Mouse (Mus musculus) myocyte (in vitro differentiated cells): Measurements from ENCODE around the gene Rhod. TPM values are rescaled to one million over a fixed set of nuclear protein-coding genes. Genes with fewer than 3 reads are reported as not detected.

Experiments
- H3K27me3 ChIP-seq: one replicate; pipeline ENCODE4 v1.6.1; 2011; ENCODE audit not compliant: control insufficient read depth, insufficient read depth, insufficient read length
- H3K36me3 ChIP-seq: one replicate; pipeline ENCODE4 v1.6.1; 2011; ENCODE audit not compliant: control insufficient read depth, insufficient read depth
- H3K4me2 ChIP-seq: one replicate; pipeline ENCODE4 v1.6.1; 2011; ENCODE audit warnings: low read depth, control low read depth
- H3K4me3 ChIP-seq: one replicate; pipeline ENCODE4 v1.5.1; 2011; ENCODE audit warnings: mild to moderate bottlenecking, control low read depth, moderate library complexity
- H3K79me2 ChIP-seq: one replicate; pipeline ENCODE4 v1.6.1; 2011; ENCODE audit not compliant: control insufficient read depth, insufficient read depth
- H3ac ChIP-seq: one replicate; pipeline ENCODE4 v1.6.1; 2011; ENCODE audit not compliant: control insufficient read depth, insufficient read length
- CEBPB ChIP-seq: IDR thresholded peaks from 2 replicates; pipeline ENCODE4 v1.6.1; 2011; ENCODE audit warnings: mild to moderate bottlenecking, moderate library complexity; ENCODE audit not compliant: poor library complexity, insufficient read depth, severe bottlenecking
- E2F4 ChIP-seq: IDR thresholded peaks from one replicate; pipeline ENCODE4 v1.6.1; 2011; ENCODE audit warnings: mild to moderate bottlenecking, control low read depth, moderate library complexity; ENCODE audit not compliant: insufficient read depth
- MAX ChIP-seq: IDR thresholded peaks from one replicate; pipeline ENCODE4 v1.6.1; 2011; ENCODE audit warnings: low read depth, mild to moderate bottlenecking, control low read depth
- MYOD1 ChIP-seq, 3 experiments: IDR thresholded peaks; one replicate each; pipeline ENCODE4 v1.6.1; 2011; ENCODE audit warnings: control low read depth in 2 of 3, low read depth in 2 of 3, mild to moderate bottlenecking in 2 of 3, moderate library complexity in 1 of 3; ENCODE audit not compliant: insufficient read length in 2 of 3, control insufficient read depth in 1 of 3
- MYOG ChIP-seq, 3 experiments: IDR thresholded peaks; one replicate each; pipeline ENCODE4 v1.6.1; 2011; ENCODE audit warnings: control low read depth in 2 of 3, low read depth in 2 of 3, mild to moderate bottlenecking in 2 of 3; ENCODE audit not compliant: insufficient read length in 2 of 3, control insufficient read depth in 1 of 3, insufficient read depth in 1 of 3
- POLR2A ChIP-seq: IDR thresholded peaks from one replicate; pipeline ENCODE4 v1.6.1; 2011; ENCODE audit warnings: low read depth, mild to moderate bottlenecking, control low read depth, moderate library complexity; ENCODE audit not compliant: insufficient read length
- POLR2AphosphoS2 ChIP-seq: IDR thresholded peaks from one replicate; pipeline ENCODE4 v1.6.1; 2011; ENCODE audit warnings: low read depth, control low read depth; ENCODE audit not compliant: insufficient read length
- REST ChIP-seq: IDR thresholded peaks from one replicate; pipeline ENCODE4 v1.6.1; 2011; ENCODE audit warnings: mild to moderate bottlenecking, control low read depth, moderate library complexity; ENCODE audit not compliant: insufficient read depth, insufficient read length
- SRF ChIP-seq: IDR thresholded peaks from one replicate; pipeline ENCODE4 v1.6.1; 2011; ENCODE audit warnings: low read depth; ENCODE audit not compliant: control insufficient read depth, insufficient read length
- TCF12 ChIP-seq: IDR thresholded peaks from one replicate; pipeline ENCODE4 v1.6.1; 2011; ENCODE audit warnings: mild to moderate bottlenecking, control low read depth; ENCODE audit not compliant: poor library complexity, insufficient read depth, severe bottlenecking
- TCF3 ChIP-seq: IDR thresholded peaks from one replicate; pipeline ENCODE4 v1.6.1; 2011; ENCODE audit warnings: low read depth, control low read depth; ENCODE audit not compliant: insufficient read length
- USF1 ChIP-seq: IDR thresholded peaks from one replicate; pipeline ENCODE4 v1.6.1; 2011; ENCODE audit warnings: low read depth, mild to moderate bottlenecking, control low read depth, moderate library complexity
- polyA plus RNA-seq: library from polyadenylated mRNA; unstranded; fragments of >200 nt; fragmentation: generic; extraction: Trizol; gene quantifications from one replicate; pipeline ENCODE4 v1.2.1, GENCODE M21; 2012; ENCODE audit warnings: missing spikeins

Rhod gene
- polyA plus RNA-seq, result 51.1 TPM

DNA sequence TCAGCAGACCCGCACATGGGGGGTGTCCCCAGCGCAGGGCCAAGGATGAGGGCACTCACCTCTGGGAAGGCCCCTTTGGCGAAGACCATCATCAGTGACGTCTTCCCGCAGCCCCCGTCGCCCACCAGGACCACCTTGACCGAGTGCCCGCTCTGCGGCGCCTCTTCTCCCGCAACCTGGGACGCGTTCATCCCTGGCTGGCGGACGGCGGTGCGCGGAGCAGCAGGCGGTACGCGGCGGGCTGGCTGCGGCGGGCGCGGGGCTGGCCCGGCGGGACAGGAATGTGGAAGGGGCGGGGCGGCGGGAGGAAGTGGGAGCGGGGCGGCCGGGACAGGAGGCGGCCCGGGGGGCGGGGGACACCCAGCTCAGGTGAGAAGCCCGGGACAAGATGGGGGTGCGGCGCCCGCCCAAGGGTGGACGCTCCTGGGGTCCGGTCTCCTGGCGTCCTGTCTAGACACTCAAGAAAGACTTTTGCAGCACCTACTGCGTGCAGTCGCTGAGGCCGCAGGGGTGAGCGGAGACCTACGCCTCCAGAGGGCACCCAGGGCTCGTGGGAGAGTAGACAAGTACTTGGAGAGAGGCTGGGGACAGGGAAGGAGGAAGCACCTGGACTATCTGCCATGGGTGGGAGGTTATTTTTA lies at the start of gene Rhod:
TSS of gene Rhod (minus strand) at position 272 of the 641 bp plus-strand sequence.
- Histone ChIP-seq H3ac (peak within 1 kb of the TSS; percentile 16), H3K4me2 (peak within 1 kb of the TSS; percentile 93), H3K4me3 (peak within 1 kb of the TSS; percentile 77), H3K27me3 (no peaks in the 10 kb centered on the region), H3K79me2 (peaks cover 16% of the 10 kb centered on the region), H3K36me3 (no peaks in the 10 kb centered on the region)
- TF ChIP-seq MYOG (IDR thresholded peaks at IDR 0.05; ENCODE audit: control insufficient read depth in 1 of 3, insufficient read depth in 1 of 3, insufficient read length in 2 of 3, low read depth in 2 of 3), result peak in 1 of 3 experiments; percentile 38
- TF ChIP-seq E2F4, result no peak
- TF ChIP-seq MYOD1 (IDR thresholded peaks at IDR 0.05; ENCODE audit: control insufficient read depth in 1 of 3, insufficient read length in 2 of 3, low read depth in 2 of 3), result peak in 1 of 3 experiments; percentile 36
- TF ChIP-seq POLR2A, result peak; percentile 79
- no peak for TF ChIP-seq SRF

GRCm38 (mm10) chr19:4487877-4488276 lies 48.6 kb upstream of the Rhod start:
- H3K27me3 ChIP-seq, result no peaks in the 10 kb centered on the region
- no peaks in the 10 kb centered on the region for H3K36me3 ChIP-seq
- no peaks in the 10 kb centered on the region for H3K79me2 ChIP-seq
- H3ac ChIP-seq, result no peak overlapping the region
- TF ChIP-seq TCF12 (peak; percentile 31), CEBPB (no peak), MYOG (IDR thresholded peaks at IDR 0.05; ENCODE audit: control insufficient read depth in 1 of 3, insufficient read depth in 1 of 3, insufficient read length in 2 of 3, low read depth in 2 of 3) (peak in 2 of 3 experiments; percentile 69 to 83), MYOD1 (IDR thresholded peaks at IDR 0.05; ENCODE audit: control insufficient read depth in 1 of 3, insufficient read length in 2 of 3, low read depth in 2 of 3) (peak; percentile 5 to 84 (median 65))
- H3K4me3 ChIP-seq, result no peak overlapping the region
- peak overlapping the region; percentile 18 for H3K4me2 ChIP-seq

DNA sequence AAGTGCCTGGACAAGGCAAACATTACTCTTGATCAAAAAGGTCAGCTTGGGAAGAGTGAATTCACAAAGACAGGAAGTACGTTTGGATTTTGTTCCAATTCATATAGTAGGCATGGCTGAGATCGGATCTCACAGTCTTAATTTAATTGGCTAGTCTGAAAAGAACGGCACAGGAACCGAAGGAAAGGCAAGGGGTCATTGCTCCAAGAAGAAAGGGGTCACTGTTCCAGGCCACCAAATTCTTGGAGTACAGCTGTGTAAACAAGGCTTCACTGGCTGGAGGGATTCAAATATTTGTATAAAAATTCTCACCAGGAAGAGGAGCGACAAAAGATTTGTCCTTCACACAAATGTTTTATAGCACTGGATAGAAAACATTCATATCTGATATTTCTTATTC lies 45.8 kb upstream of the Rhod start:
- H3K36me3 ChIP-seq, result no peaks in the 10 kb centered on the region
- TF ChIP-seq MAX (no peak), SRF (no peak), MYOD1 (IDR thresholded peaks at IDR 0.05; ENCODE audit: control insufficient read depth in 1 of 3, insufficient read length in 2 of 3, low read depth in 2 of 3) (peak in 1 of 3 experiments; percentile 23), USF1 (no peak), TCF12 (peak; percentile 8)
- H3K4me3 ChIP-seq, result no peak overlapping the region
- no peaks in the 10 kb centered on the region for H3K27me3 ChIP-seq
- H3ac ChIP-seq, result no peak overlapping the region
- H3K4me2 ChIP-seq, result no peak overlapping the region
- no peaks in the 10 kb centered on the region for H3K79me2 ChIP-seq

DNA sequence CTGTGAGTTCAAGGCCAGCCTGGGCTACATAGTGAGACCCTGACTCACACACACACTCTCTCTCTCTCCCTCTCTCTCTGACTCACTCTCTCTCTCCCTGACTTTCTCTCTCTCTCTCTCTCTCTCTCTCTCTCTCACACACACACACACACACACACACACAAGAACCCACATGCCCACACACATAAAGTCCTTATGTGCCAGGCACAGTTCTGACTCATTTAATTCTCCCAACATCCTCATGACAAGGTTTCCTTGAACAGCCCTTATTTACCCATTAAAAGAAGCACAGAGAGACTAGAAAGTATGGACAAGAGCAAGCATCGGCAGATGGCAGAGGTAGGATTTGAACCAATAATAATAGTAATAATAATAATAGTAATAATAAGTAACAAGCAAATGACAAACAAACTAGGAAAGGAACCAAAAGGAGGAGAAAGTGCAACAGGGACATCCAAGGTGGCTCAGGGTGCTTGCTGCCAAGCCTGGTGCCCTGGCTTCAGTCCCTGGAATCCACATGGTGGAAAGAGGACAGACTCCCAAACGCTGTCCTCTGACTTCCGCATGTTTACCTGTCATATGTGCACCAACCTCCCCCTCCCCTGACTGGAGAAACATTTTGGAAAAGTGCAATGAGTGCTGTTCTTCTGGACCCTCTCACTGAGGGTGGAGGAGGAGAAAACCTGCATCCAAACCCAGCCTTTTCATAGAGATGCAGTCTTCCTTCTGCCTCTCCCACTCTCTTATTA lies 43.1 kb upstream of the Rhod start:
- no peak overlapping the region for H3K4me2 ChIP-seq
- H3ac ChIP-seq, result no peak overlapping the region
- no peaks in the 10 kb centered on the region for H3K79me2 ChIP-seq
- H3K27me3 ChIP-seq, result no peaks in the 10 kb centered on the region
- no peak for TF ChIP-seq TCF12
- TF ChIP-seq REST, result no peak
- no peak for TF ChIP-seq TCF3
- no peak overlapping the region for H3K4me3 ChIP-seq
- no peaks in the 10 kb centered on the region for H3K36me3 ChIP-seq

DNA sequence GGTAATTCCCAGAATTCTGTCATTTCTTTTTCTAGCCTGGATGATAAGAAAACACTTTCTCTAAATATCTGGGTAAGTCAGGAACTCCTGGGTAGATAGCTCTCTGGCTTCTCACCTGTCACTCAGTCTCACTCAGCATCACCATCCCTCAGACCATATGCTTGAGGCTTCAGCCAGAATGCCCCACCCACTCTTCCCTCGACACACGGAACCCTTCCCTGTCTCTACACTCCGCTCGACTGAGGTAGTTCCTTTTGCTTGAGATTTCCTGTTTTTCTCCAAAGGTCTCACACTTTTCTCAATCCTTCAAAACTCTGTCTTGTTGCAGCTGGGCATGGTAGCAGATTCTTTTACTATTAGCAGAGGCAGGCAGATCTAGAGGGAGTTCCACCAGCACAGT lies 42.1 kb upstream of the Rhod start:
- no peaks in the 10 kb centered on the region for H3K36me3 ChIP-seq
- no peaks in the 10 kb centered on the region for H3K79me2 ChIP-seq
- no peak overlapping the region for H3K4me2 ChIP-seq
- peak in 2 of 3 experiments; percentile 2 to 81 for TF ChIP-seq MYOD1 (IDR thresholded peaks at IDR 0.05; ENCODE audit: control insufficient read depth in 1 of 3, insufficient read length in 2 of 3, low read depth in 2 of 3)
- TF ChIP-seq POLR2AphosphoS2, result no peak
- H3ac ChIP-seq, result no peak overlapping the region
- no peaks in the 10 kb centered on the region for H3K27me3 ChIP-seq
- no peak overlapping the region for H3K4me3 ChIP-seq

DNA sequence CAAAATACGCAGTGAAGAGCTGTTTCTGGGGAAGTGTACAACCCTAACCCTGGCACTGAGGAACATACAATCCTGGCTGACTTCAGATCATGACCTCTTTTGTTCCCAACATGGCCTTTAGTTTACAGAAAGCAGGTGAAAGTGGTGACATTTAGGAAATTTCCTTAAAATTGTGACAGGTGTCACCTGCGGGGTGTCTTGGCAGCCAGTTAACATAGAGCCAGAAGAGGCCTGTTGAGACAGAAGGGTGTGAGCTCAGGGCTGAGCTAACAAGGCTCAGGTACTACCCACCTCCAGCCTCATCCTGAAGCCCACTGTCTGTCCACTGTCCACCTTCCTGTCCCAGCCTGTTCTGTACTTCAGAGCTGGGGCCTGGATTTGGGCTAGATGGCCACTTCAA lies 40.8 kb upstream of the Rhod start:
- Histone ChIP-seq H3ac (no peak overlapping the region), H3K79me2 (no peaks in the 10 kb centered on the region), H3K4me2 (no peak overlapping the region), H3K36me3 (no peaks in the 10 kb centered on the region), H3K27me3 (no peaks in the 10 kb centered on the region), H3K4me3 (no peak overlapping the region)
- TF ChIP-seq USF1 (no peak), MYOG (IDR thresholded peaks at IDR 0.05; ENCODE audit: control insufficient read depth in 1 of 3, insufficient read depth in 1 of 3, insufficient read length in 2 of 3, low read depth in 2 of 3) (no peak), E2F4 (no peak), POLR2AphosphoS2 (no peak), TCF3 (no peak), MYOD1 (IDR thresholded peaks at IDR 0.05; ENCODE audit: control insufficient read depth in 1 of 3, insufficient read length in 2 of 3, low read depth in 2 of 3) (no peak), POLR2A (no peak), MAX (no peak), REST (no peak), CEBPB (no peak), TCF12 (no peak), SRF (no peak)
